Mouse (Mus musculus) hindbrain, postnatal 0 days (tissue): ENCODE data around the gene Nln. TPM values are rescaled to one million over a fixed set of nuclear protein-coding genes. Genes with fewer than 3 reads are reported as not detected.

Experiments used
- ATAC-seq: fragments of 200-750 bp; cut with Nextera tagmentation; 2 replicates; pipeline ENCODE4 v1.8.0; 2017; ENCODE audit warnings: mild to moderate bottlenecking, moderate TSS enrichment, moderate library complexity
- DNase-seq: peaks from one replicate; pipeline ENCODE4 v3.0.0-alpha.2; 2015; ENCODE audit warnings: low spot score
- H3K27ac ChIP-seq: fragments of 300-500 bp; sonication (generic); 2 replicates; pipeline ENCODE4 v1.5.1; 2014; ENCODE audit warnings: mild to moderate bottlenecking
- H3K27me3 ChIP-seq: fragments of 300-500 bp; sonication (generic); 2 replicates; pipeline ENCODE4 v1.6.1; 2014; ENCODE audit warnings: low read length, mixed read lengths; ENCODE audit not compliant: insufficient read depth
- H3K36me3 ChIP-seq: fragments of 300-500 bp; sonication (generic); 2 replicates; pipeline ENCODE4 v1.6.1; 2014; ENCODE audit warnings: low read length, mixed read lengths; ENCODE audit not compliant: insufficient read depth
- H3K4me1 ChIP-seq: fragments of 300-500 bp; sonication (generic); 2 replicates; pipeline ENCODE4 v1.6.1; 2014; ENCODE audit warnings: antibody characterized with exemption, low read length, mixed read lengths; ENCODE audit not compliant: insufficient read depth
- H3K4me2 ChIP-seq: fragments of 300-500 bp; sonication (generic); 2 replicates; pipeline ENCODE4 v1.6.1; 2014; ENCODE audit warnings: low read depth, mild to moderate bottlenecking, low read length, moderate library complexity, mixed read lengths
- H3K4me3 ChIP-seq: fragments of 300-500 bp; sonication (generic); 2 replicates; pipeline ENCODE4 v1.5.1; 2014; ENCODE audit warnings: low read length
- H3K9ac ChIP-seq: fragments of 300-500 bp; sonication (generic); replicated peaks from 2 replicates; pipeline ENCODE4 v1.6.1; 2014; ENCODE audit warnings: mild to moderate bottlenecking, low read length, moderate library complexity, mixed read lengths
- H3K9me3 ChIP-seq: fragments of 300-500 bp; sonication (generic); 2 replicates; pipeline ENCODE4 v1.6.1; 2016; ENCODE audit warnings: low read length, mixed read lengths
- CTCF ChIP-seq: IDR thresholded peaks from 2 replicates; pipeline ENCODE4 v1.5.1; 2016; ENCODE audit warnings: antibody characterized with exemption, control low read depth, low read depth
- WGBS: fragments of 180-500 bp; shearing (Covaris S2); extraction: QIAGEN DNeasy Blood & Tissue Kit; methylation state at CpG from one replicate; pipeline ENCODE4 v1.1.7; 2014; 5-methylcytosine and 5-hydroxymethylcytosine counted together
- polyA plus RNA-seq: library from polyadenylated mRNA; unstranded; fragments of >200 nt; fragmentation: Nextera tagmentation; extraction: Ambion mirVana; gene quantifications from 2 replicates; pipeline ENCODE4 v1.2.1, GENCODE M21; 2015
- total RNA-seq: library from RNA; depleted of rRNA; stranded (reverse); fragments of >200 nt; gene quantifications from 2 replicates; pipeline ENCODE4 v1.2.3, GENCODE M21; 2014

Gene Nln
- total and polyA plus RNA-seq, 2 experiments from 2014 or later: 53.7 to 67.3 TPM

- ATAC-seq: no peak
- Histone ChIP-seq H3K4me2 (no peak overlapping the region), H3K4me1 (0 out of 2 replicates have a peak, but pooled peaks cover 6% of the 10 kb centered on the region), H3K36me3 (peaks cover 6% of the 10 kb centered on the region; the same call in 1 of the 2 replicates), H3K9ac (no peak overlapping the region), H3K9me3 (no peaks in the 10 kb centered on the region), H3K4me3 (no peak overlapping the region), H3K27me3 (no peaks in the 10 kb centered on the region), H3K27ac (no peak overlapping the region)
- DNase-seq: no peak
- TF ChIP-seq CTCF: peak; percentile 36
- WGBS: 90% methylated on average over 4 of the region's 4 CpGs
Measured at GRCm38 (mm10) chr13:104113782-104114181, 4.4 kb upstream of the Nln start.

GRCm38 (mm10) chr13:104112266-104112900 is 3.0 kb upstream of the Nln start:
- Histone ChIP-seq H3K9me3 (no peaks in the 10 kb centered on the region), H3K27ac (no peak overlapping the region), H3K4me1 (peaks cover 6% of the 10 kb centered on the region; the same call in 1 of the 2 replicates), H3K4me2 (peak overlapping the region; percentile 40), H3K4me3 (0 out of 2 replicates have a peak overlapping the region, but pooled peaks have one; percentile 7), H3K36me3 (peaks cover 3% of the 10 kb centered on the region; the same call in 1 of the 2 replicates), H3K9ac (0 out of 2 replicates have a peak overlapping the region, but pooled peaks have one; percentile 30), H3K27me3 (no peaks in the 10 kb centered on the region)
- TF ChIP-seq CTCF: no peak
- no peak for DNase-seq
- 36% methylated on average over 12 of the region's 12 CpGs for WGBS
- ATAC-seq: no peak

GRCm38 (mm10) chr13:104110526-104110925 is 1.1 kb upstream of the Nln start:
- no peak for TF ChIP-seq CTCF
- H3K4me3 ChIP-seq: peak overlapping the region; percentile 87
- no peak for DNase-seq
- no peaks in the 10 kb centered on the region for H3K27me3 ChIP-seq
- peak overlapping the region; percentile 85 for H3K9ac ChIP-seq
- no peaks in the 10 kb centered on the region; the same call in 1 of the 2 replicates for H3K36me3 ChIP-seq
- H3K9me3 ChIP-seq: no peaks in the 10 kb centered on the region
- WGBS: 15% methylated on average over 7 of the region's 7 CpGs
- peak overlapping the region; percentile 88 for H3K4me2 ChIP-seq
- peak overlapping the region; percentile 92 for H3K27ac ChIP-seq
- H3K4me1 ChIP-seq: peaks cover 6% of the 10 kb centered on the region; the same call in 1 of the 2 replicates
- no peak for ATAC-seq

GRCm38 (mm10) chr13:104109816-104110521 is 555 bp upstream of the Nln start:
- Histone ChIP-seq H3K9ac (peak overlapping the region; percentile 85), H3K4me2 (peak overlapping the region; percentile 88), H3K4me1 (peaks cover 6% of the 10 kb centered on the region; the same call in 1 of the 2 replicates), H3K9me3 (no peaks in the 10 kb centered on the region), H3K27me3 (no peaks in the 10 kb centered on the region), H3K27ac (peak overlapping the region; percentile 92), H3K36me3 (no peaks in the 10 kb centered on the region; the same call in 1 of the 2 replicates), H3K4me3 (peak overlapping the region; percentile 87)
- no peak for TF ChIP-seq CTCF
- DNase-seq (peak; percentile 74), ATAC-seq (peak; percentile 82)
- under 1% methylated on average over 38 of the region's 38 CpGs for WGBS

- peak overlapping the region; percentile 88 for H3K4me2 ChIP-seq
- peak; percentile 52 for DNase-seq
Measured at GRCm38 (mm10) chr13:104108651-104109287, 645 bp downstream of the Nln start.

GRCm38 (mm10) chr13:104101606-104102235 is 7.7 kb downstream of the Nln start:
- no peak for TF ChIP-seq CTCF
- H3K9ac ChIP-seq: no peak overlapping the region
- H3K27me3 ChIP-seq: no peaks in the 10 kb centered on the region
- 0 out of 2 replicates have a peak, but pooled peaks cover 2% of the 10 kb centered on the region for H3K9me3 ChIP-seq
- no peaks in the 10 kb centered on the region for H3K36me3 ChIP-seq
- H3K27ac ChIP-seq: no peak overlapping the region
- WGBS: 86% methylated on average over 5 of the region's 5 CpGs
- no peak overlapping the region for H3K4me2 ChIP-seq
- DNase-seq (no peak), ATAC-seq (no peak)
- no peaks in the 10 kb centered on the region for H3K4me1 ChIP-seq
- H3K4me3 ChIP-seq: no peak overlapping the region

More at GRCm38 (mm10) chr13:104108651-104109287, 645 bp downstream of the Nln start:
- under 1% methylated on average over 24 of the region's 24 CpGs for WGBS
- ATAC-seq: no peak
- Histone ChIP-seq H3K36me3 (no peaks in the 10 kb centered on the region), H3K9me3 (0 out of 2 replicates have a peak, but pooled peaks cover 2% of the 10 kb centered on the region), H3K4me3 (peak overlapping the region; percentile 87), H3K4me1 (peaks cover 6% of the 10 kb centered on the region; the same call in 1 of the 2 replicates), H3K9ac (peak overlapping the region; percentile 85), H3K27ac (peak overlapping the region; percentile 92), H3K27me3 (no peaks in the 10 kb centered on the region)
- no peak for TF ChIP-seq CTCF
